Mouse (Mus musculus) ES-Bruce4 (cell line): ENCODE data around the gene Dock10.

Source experiments
- CTCF ChIP-seq: IDR thresholded peaks from one replicate; pipeline ENCODE4 v1.8.1; 2011; ENCODE audit warnings: low read depth, low read length
- EP300 ChIP-seq: IDR thresholded peaks from 2 replicates; pipeline ENCODE4 v1.6.1; 2011; ENCODE audit warnings: low read depth, low read length; ENCODE audit not compliant: insufficient read depth
- POLR2A ChIP-seq: IDR thresholded peaks from one replicate; pipeline ENCODE4 v1.8.1; 2011; ENCODE audit warnings: low read length; ENCODE audit not compliant: insufficient read depth

DNA sequence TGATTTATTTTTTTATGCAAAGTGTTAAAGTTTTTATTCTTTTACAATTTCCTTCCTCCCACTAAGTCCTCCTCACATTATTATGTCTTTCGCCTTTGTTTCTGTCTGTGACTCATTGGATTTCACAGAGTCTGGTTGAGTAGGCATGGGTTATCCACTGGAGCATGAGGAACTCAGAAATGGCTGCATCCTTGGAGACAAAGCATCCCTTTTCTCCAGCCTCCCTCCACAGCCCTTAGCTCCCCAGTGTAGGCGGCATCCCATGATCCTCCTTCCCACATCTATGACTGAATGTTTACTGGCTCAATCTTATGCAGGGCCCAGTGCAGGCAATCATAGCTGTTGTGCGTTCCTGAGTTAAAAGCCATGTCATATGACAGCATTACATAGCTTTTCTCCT, 216.8 kb downstream of the Dock10 start:
- no peak for TF ChIP-seq POLR2A
- TF ChIP-seq CTCF = no peak
- no peak for TF ChIP-seq EP300
